Comparison of ENCODE assay signal across 16 mouse cellular contexts in the genomic region with DNA sequence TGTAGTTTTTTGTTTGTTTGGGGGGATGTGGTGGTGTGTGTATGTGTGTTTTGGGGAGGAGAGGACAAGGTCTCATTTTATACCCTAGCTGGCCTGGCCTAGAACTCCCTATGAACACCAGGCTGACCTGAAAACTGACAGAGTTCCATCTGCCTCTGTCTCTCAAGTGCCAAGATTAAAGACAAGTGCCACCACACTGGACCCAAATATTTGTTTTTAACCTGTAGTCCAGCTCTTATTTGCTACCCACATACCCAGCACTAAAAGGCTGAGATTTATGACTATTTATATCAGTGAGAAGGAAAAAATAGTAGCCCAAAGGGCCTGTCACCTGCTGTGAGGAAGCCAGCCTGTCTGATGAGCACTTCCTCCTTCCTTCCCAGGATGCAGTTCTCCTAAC. TPM values are rescaled to one million over a fixed set of nuclear protein-coding genes. Genes with fewer than 3 reads are reported as not detected.
DNase-seq lines count a peak whose midpoint lies in the region; ATAC-seq and TF ChIP-seq lines count a peak whose summit lies in the region.
"Had no signal": no experiment of that assay in that cellular context is flagged by ENCODE, and none has a peak within 500 bp of the region (broad histone marks: within the 10 kb centered on the region; RNA-seq: fewer than 3 reads in every experiment).

No protein-coding gene starts in this region.

- peaks cover 51% of the 10 kb centered on the region for H3K4me1 ChIP-seq in cerebellum, adult 2 months (ENCODE audit: control insufficient read depth, insufficient read depth, low read length)
- peaks cover 47% of the 10 kb centered on the region for H3K4me1 ChIP-seq in hindbrain, embryonic 10.5 days (replicated peaks)
- H3K4me1 ChIP-seq in hindbrain, embryonic 11.5 days (replicated peaks; ENCODE audit: control insufficient read depth, insufficient read depth, low read length), result peaks cover 2% of the 10 kb centered on the region; the same call in 1 of the 2 replicates
- peaks cover 22% of the 10 kb centered on the region for H3K4me1 ChIP-seq in liver, embryonic 15.5 days (replicated peaks)
- H3K4me1 ChIP-seq in liver, embryonic 11.5 days (replicated peaks; ENCODE audit: control insufficient read depth, insufficient read depth, low read length), result peaks cover 9% of the 10 kb centered on the region
- peaks cover 6% of the 10 kb centered on the region for H3K4me1 ChIP-seq in intestine, embryonic 15.5 days (replicated peaks)

- H3K36me3 ChIP-seq in hindbrain, embryonic 10.5 days, result no peaks in the 10 kb centered on the region
- H3K36me3 ChIP-seq in hindbrain, embryonic 11.5 days (ENCODE audit: control insufficient read depth, insufficient read depth, low read length), result no peaks in the 10 kb centered on the region
- no peaks in the 10 kb centered on the region for H3K36me3 ChIP-seq in liver, embryonic 15.5 days (replicated peaks)
- no peaks in the 10 kb centered on the region; the same call in 1 of the 2 replicates for H3K36me3 ChIP-seq in liver, embryonic 11.5 days (ENCODE audit: control insufficient read depth, insufficient read depth, low read length)
- no peaks in the 10 kb centered on the region for H3K36me3 ChIP-seq in intestine, embryonic 15.5 days
- H3K36me3 ChIP-seq: limb, embryonic 15.5 days; neural tube, embryonic 13.5 days had no signal

- ATAC-seq in hindbrain, embryonic 11.5 days (ENCODE audit: low FRiP score), result no peak
- no peak for ATAC-seq in liver, embryonic 15.5 days (ENCODE audit: insufficient read depth)
- ATAC-seq in liver, embryonic 11.5 days (replicated peaks; ENCODE audit: low FRiP score), result no peak
- no peak for ATAC-seq in intestine, embryonic 15.5 days
- ATAC-seq: forebrain, embryonic 16.5 days; inflammation-experienced regulatory T-cells, adult 6 months had no signal

- peak; percentile 53 to 73 for DNase-seq in cerebellum, adult 2 months
- no peak for DNase-seq in cerebellum, postnatal 36 days
- no peak for DNase-seq in hindbrain, embryonic 10.5 days (ENCODE audit: low spot score)
- no peak for DNase-seq in hindbrain, embryonic 11.5 days (ENCODE audit: low spot score)
- DNase-seq in liver, embryonic 11.5 days (ENCODE audit: low spot score), result no peak
- DNase-seq in adrenal gland, postnatal 4 days (ENCODE audit: low spot score in 2 of 2), result no peak
- DNase-seq: adrenal gland, adult 2 months; gastrocnemius, postnatal 10 days; thymus, postnatal 25 days had no signal

- H3K9me3 ChIP-seq in hindbrain, embryonic 10.5 days, result no peaks in the 10 kb centered on the region
- H3K9me3 ChIP-seq in hindbrain, embryonic 11.5 days (ENCODE audit: control insufficient read depth, low read length), result no peaks in the 10 kb centered on the region
- no peaks in the 10 kb centered on the region for H3K9me3 ChIP-seq in liver, embryonic 15.5 days (replicated peaks)
- no peaks in the 10 kb centered on the region for H3K9me3 ChIP-seq in liver, embryonic 11.5 days (ENCODE audit: control insufficient read depth, low read length)
- H3K9me3 ChIP-seq in intestine, embryonic 15.5 days, result no peaks in the 10 kb centered on the region
- H3K9me3 ChIP-seq: limb, embryonic 15.5 days; neural tube, embryonic 13.5 days had no signal

- no peak overlapping the region for H3K4me2 ChIP-seq in hindbrain, embryonic 11.5 days (replicated peaks; ENCODE audit: low read depth, low read length)
- H3K4me2 ChIP-seq in liver, embryonic 15.5 days, result no peak overlapping the region
- no peak overlapping the region for H3K4me2 ChIP-seq in liver, embryonic 11.5 days
- no peak overlapping the region for H3K4me2 ChIP-seq in intestine, embryonic 15.5 days (replicated peaks)
- H3K4me2 ChIP-seq: limb, embryonic 15.5 days; neural tube, embryonic 13.5 days had no signal

- no peak overlapping the region for H3K9ac ChIP-seq in hindbrain, embryonic 11.5 days (ENCODE audit: low read depth, low read length)
- no peak overlapping the region for H3K9ac ChIP-seq in liver, embryonic 15.5 days
- H3K9ac ChIP-seq in liver, embryonic 11.5 days (ENCODE audit: low read depth, low read length), result no peak overlapping the region
- H3K9ac ChIP-seq in intestine, embryonic 15.5 days, result no peak overlapping the region
- H3K9ac ChIP-seq: limb, embryonic 15.5 days; neural tube, embryonic 13.5 days had no signal

- no peak for TF ChIP-seq POLR2A in cerebellum, adult 2 months (IDR thresholded peaks at IDR 0.05; ENCODE audit: borderline replicate concordance, insufficient read depth, low read length)

- peak overlapping the region; percentile 94 for H3K27ac ChIP-seq in cerebellum, adult 2 months (ENCODE audit: insufficient read depth, low read length)
- peak overlapping the region; percentile 29; the same call in 1 of the 2 replicates for H3K27ac ChIP-seq in hindbrain, embryonic 10.5 days
- H3K27ac ChIP-seq in hindbrain, embryonic 11.5 days (ENCODE audit: low read depth, low read length), result no peak overlapping the region
- peak overlapping the region; percentile 14; the same call in 1 of the 2 replicates for H3K27ac ChIP-seq in liver, embryonic 15.5 days (replicated peaks)
- H3K27ac ChIP-seq in liver, embryonic 11.5 days (ENCODE audit: low read depth, low read length), result no peak overlapping the region
- 0 out of 2 replicates have a peak overlapping the region, but pooled peaks have one; percentile 75 for H3K27ac ChIP-seq in intestine, embryonic 15.5 days

- H3K27me3 ChIP-seq in cerebellum, adult 2 months (ENCODE audit: control insufficient read depth, insufficient read depth, low read length), result no peaks in the 10 kb centered on the region
- H3K27me3 ChIP-seq in hindbrain, embryonic 10.5 days (ENCODE audit: insufficient read depth, poor library complexity, severe bottlenecking), result no peaks in the 10 kb centered on the region
- H3K27me3 ChIP-seq in hindbrain, embryonic 11.5 days (ENCODE audit: control insufficient read depth, insufficient read depth, low read length), result no peaks in the 10 kb centered on the region
- no peaks in the 10 kb centered on the region for H3K27me3 ChIP-seq in liver, embryonic 15.5 days
- H3K27me3 ChIP-seq in liver, embryonic 11.5 days (replicated peaks; ENCODE audit: control insufficient read depth, insufficient read depth, low read length), result no peaks in the 10 kb centered on the region
- no peaks in the 10 kb centered on the region for H3K27me3 ChIP-seq in intestine, embryonic 15.5 days (replicated peaks)
- H3K27me3 ChIP-seq: limb, embryonic 15.5 days; neural tube, embryonic 13.5 days had no signal

- H3K4me3 ChIP-seq in cerebellum, adult 2 months (replicated peaks; ENCODE audit: insufficient read depth, low read depth, low read length), result no peak overlapping the region
- no peak overlapping the region for H3K4me3 ChIP-seq in hindbrain, embryonic 10.5 days
- H3K4me3 ChIP-seq in hindbrain, embryonic 11.5 days (ENCODE audit: low read depth, low read length), result no peak overlapping the region
- no peak overlapping the region for H3K4me3 ChIP-seq in liver, embryonic 15.5 days (replicated peaks)
- no peak overlapping the region for H3K4me3 ChIP-seq in liver, embryonic 11.5 days (ENCODE audit: low read depth, low read length)
- H3K4me3 ChIP-seq in intestine, embryonic 15.5 days (replicated peaks), result no peak overlapping the region
- H3K4me3 ChIP-seq: limb, embryonic 15.5 days; neural tube, embryonic 13.5 days had no signal

- no peak for TF ChIP-seq CTCF in cerebellum, adult 2 months (IDR thresholded peaks at IDR 0.05; ENCODE audit: borderline replicate concordance, insufficient read depth, low read depth, low read length)

RNA-seq across cellular contexts. Expression of gene Stxbp1, which starts 11.5 kb away (rescaled TPM):
- 889 and 932 TPM in 2 replicates for polyA plus RNA-seq in cerebellum, adult 2 months (2012; rRNA removed)
- polyA plus RNA-seq in hindbrain, embryonic 10.5 days (2016; fragmentation: Nextera tagmentation; extraction: Ambion mirVana), result 40.1 and 63.3 TPM in 2 replicates
- polyA plus RNA-seq in hindbrain, embryonic 11.5 days (2014; fragmentation: Nextera tagmentation; extraction: Ambion mirVana), result 62.8 and 64.7 TPM in 2 replicates
- polyA plus RNA-seq in liver, embryonic 15.5 days (2015; fragmentation: Nextera tagmentation; extraction: Ambion mirVana), result 2.4 and 2.5 TPM in 2 replicates
- 11.8 and 12.0 TPM in 2 replicates for polyA plus RNA-seq in liver, embryonic 11.5 days (2014; fragmentation: Nextera tagmentation; extraction: Ambion mirVana)
- 21.2 and 22.1 TPM in 2 replicates for polyA plus RNA-seq in intestine, embryonic 15.5 days (2015; fragmentation: Nextera tagmentation; extraction: Ambion mirVana)
- 10 to 100 TPM; 42.5 to 48.7 TPM for total RNA-seq in adrenal gland, postnatal 4 days (2021)

RNA-seq across cellular contexts. Expression of gene Fam129b, which starts 40.3 kb away (rescaled TPM):
- 23.9 and 24.5 TPM in 2 replicates for polyA plus RNA-seq in cerebellum, adult 2 months (2012; rRNA removed)
- 34.3 and 36.1 TPM in 2 replicates for polyA plus RNA-seq in hindbrain, embryonic 10.5 days (2016; fragmentation: Nextera tagmentation; extraction: Ambion mirVana)
- 11.6 and 13.1 TPM in 2 replicates for polyA plus RNA-seq in hindbrain, embryonic 11.5 days (2014; fragmentation: Nextera tagmentation; extraction: Ambion mirVana)
- polyA plus RNA-seq in liver, embryonic 15.5 days (2015; fragmentation: Nextera tagmentation; extraction: Ambion mirVana), result 8.5 and 11.6 TPM in 2 replicates
- polyA plus RNA-seq in liver, embryonic 11.5 days (2014; fragmentation: Nextera tagmentation; extraction: Ambion mirVana), result 11.1 and 11.9 TPM in 2 replicates
- polyA plus RNA-seq in intestine, embryonic 15.5 days (2015; fragmentation: Nextera tagmentation; extraction: Ambion mirVana), result 40.4 and 42.2 TPM in 2 replicates
- total RNA-seq in adrenal gland, postnatal 4 days (2021), result 10 to 100 TPM; 30.8 to 35.5 TPM

RNA-seq across cellular contexts. Expression of gene Cfap157, which starts 51.4 kb away (rescaled TPM):
- polyA plus RNA-seq in cerebellum, adult 2 months (2012; rRNA removed), result 0.70 and 1.7 TPM in 2 replicates
- polyA plus RNA-seq in hindbrain, embryonic 10.5 days (2016; fragmentation: Nextera tagmentation; extraction: Ambion mirVana), result 1.1 and 1.2 TPM in 2 replicates
- polyA plus RNA-seq in hindbrain, embryonic 11.5 days (2014; fragmentation: Nextera tagmentation; extraction: Ambion mirVana), result 0.80 and 0.98 TPM in 2 replicates
- not detected in 2 replicates for polyA plus RNA-seq in liver, embryonic 15.5 days (2015; fragmentation: Nextera tagmentation; extraction: Ambion mirVana)
- 0.30 and 0.79 TPM in 2 replicates for polyA plus RNA-seq in liver, embryonic 11.5 days (2014; fragmentation: Nextera tagmentation; extraction: Ambion mirVana)
- 0.26 and 0.61 TPM in 2 replicates for polyA plus RNA-seq in intestine, embryonic 15.5 days (2015; fragmentation: Nextera tagmentation; extraction: Ambion mirVana)
- total RNA-seq in adrenal gland, postnatal 4 days (2021), result not detected
- total RNA-seq: adrenal gland, adult 2 months; gastrocnemius, postnatal 10 days; megakaryocyte progenitor cell, adult 5-6 weeks had no signal
- polyA plus RNA-seq: adrenal gland, adult 2 months had no signal

Comparison
In these comparisons a context has a peak if more than half of its experiments do, and no peak if none do; other contexts are left out.
1. DNase-seq: peak in cerebellum, adult 2 months (2 of 2); none in cerebellum, postnatal 36 days (0 of 2), hindbrain, embryonic 10.5 days (single experiment), hindbrain, embryonic 11.5 days (single experiment), liver, embryonic 11.5 days (single experiment) and adrenal gland, postnatal 4 days (0 of 2).
2. H3K27ac ChIP-seq: peak in cerebellum, adult 2 months (single experiment), hindbrain, embryonic 10.5 days (single experiment), liver, embryonic 15.5 days (single experiment) and intestine, embryonic 15.5 days (single experiment); none in hindbrain, embryonic 11.5 days (single experiment) and liver, embryonic 11.5 days (single experiment).
3. RNA of gene Stxbp1, which starts 11.5 kb away (polyA plus RNA-seq): 889 to 932 TPM in cerebellum, adult 2 months; 62.8 to 64.7 TPM in hindbrain, embryonic 11.5 days, 40.1 to 63.3 TPM in hindbrain, embryonic 10.5 days, 21.2 to 22.1 TPM in intestine, embryonic 15.5 days, 11.8 to 12.0 TPM in liver, embryonic 11.5 days and 2.4 to 2.5 TPM in liver, embryonic 15.5 days; every median in the first group is over 10 times any median in the second.